Mouse (Mus musculus) kidney, postnatal 10 days (tissue): ENCODE data around the gene Lrrn4.

Experiments used
- DNase-seq: peaks from one replicate; pipeline ENCODE4 v3.0.0; 2021; ENCODE audit warnings: mixed read lengths

Lrrn4 gene

DNA sequence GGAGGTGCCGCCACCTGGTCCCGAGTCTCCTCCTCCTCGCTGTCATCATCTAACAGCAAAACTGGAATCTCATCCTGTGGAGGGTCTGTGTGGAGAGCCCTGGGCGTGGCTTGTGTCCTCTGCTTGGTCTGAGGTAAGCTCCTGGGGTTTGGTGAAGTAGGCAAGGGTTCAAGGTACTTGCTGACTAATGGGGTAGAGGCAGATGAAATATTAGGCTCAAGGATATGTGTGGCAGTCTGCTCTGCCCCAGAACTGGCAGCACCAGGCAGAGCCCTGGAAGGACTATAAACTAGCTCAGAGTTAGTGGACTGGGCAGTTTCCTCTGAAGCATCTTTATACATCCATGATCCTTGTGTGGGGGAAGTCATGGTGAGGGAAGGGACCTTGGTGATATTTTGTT lies 10.4 kb downstream of the Lrrn4 start:
- no peak for DNase-seq

DNA sequence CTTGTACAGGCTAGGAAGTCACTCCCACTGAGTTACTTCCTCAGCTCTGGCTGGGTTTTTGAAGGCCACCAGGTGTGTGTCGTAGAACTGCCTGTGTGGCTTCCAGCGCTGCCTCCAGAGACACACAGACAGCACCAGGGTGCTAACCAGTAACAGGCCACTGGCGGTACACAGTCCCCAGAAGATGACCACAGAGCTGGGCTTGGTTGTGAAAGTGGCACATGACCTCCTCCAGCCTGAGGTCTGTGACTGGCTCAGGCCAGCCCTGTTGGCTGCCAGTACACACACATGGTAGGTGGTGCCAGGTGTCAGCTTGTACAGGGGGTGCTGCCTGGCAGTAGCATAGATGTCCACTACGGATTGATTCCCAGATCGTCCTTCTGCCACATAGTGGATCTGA lies 11.0 kb downstream of the Lrrn4 start:
- DNase-seq = peak; percentile 10

DNA sequence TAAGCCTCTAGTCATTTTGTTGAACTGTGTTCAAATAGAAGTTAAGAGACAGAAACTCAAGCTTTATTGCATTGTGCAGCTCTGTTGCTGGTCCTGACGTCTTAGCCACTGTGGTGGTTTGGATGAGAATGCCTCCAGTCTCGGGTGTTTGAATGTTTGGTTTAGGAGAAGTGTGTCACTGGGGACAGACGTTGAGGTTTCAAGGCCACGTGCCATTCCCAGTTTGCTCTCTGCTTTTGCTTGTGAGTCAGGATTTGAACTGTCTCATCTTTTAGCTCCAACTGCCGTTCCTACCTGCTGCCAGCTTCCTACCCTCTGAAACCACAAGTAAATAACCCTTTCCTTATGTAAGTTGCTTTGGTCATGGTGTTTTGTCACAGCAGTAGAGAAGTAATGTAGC lies 13.2 kb downstream of the Lrrn4 start:
- no peak for DNase-seq

DNA sequence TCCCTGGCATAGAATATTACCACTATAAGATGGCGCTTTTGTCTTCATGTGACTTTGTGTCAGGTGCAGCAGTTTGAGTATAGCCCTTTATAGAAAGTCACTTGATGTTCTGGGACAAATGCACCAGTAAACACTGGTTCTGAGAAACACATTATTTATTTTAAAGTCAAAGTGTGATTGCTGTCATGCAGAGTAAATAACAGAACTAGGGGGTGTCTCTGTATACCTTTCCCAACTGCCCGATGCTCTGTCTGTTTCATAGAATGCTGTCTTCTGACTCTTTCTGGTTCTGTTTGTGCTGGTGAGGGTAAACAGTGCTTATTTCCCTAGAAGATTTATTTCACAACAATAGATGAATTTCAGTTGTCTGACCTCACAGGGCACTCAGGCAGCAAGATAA lies 17.4 kb downstream of the Lrrn4 start:
- no peak for DNase-seq

DNA sequence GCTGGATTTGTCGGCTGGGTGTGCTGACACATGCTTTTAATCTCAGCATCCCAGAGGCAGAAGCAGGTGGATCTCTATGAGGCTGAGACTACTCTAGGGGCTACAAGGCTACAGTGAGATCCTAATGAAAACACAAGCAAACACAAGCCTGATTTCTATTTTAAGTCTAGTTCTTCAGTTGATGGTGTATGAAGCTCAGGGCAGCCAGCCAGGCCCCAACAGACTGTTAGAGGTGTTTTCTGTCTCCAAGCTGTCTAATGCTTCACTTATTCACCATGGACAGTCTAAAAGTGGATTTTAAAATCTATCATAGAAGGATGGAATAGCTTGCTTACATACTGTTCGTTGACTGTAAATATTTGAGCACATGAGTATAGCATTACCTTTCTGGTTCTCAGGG lies 19.2 kb downstream of the Lrrn4 start:
- no peak for DNase-seq

DNA sequence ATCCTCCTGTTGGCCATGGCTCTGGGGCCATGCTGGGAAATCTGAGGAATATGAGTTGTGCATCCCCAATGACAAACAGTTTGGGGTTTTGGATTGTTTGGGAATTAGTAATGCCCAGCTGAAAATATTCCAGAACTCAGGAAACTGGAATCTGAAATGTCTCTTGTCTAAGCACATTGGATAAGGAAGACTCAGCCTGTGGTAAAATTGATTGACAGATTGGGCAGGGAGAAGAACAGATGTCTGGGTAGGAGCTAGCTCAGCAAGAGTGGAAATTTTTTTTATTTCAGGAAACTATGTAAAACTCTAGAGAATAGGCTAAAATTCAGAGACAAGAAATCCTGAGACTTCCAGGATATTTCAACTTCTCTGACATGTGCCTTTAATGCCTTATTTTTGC lies 20.3 kb downstream of the Lrrn4 start:
- DNase-seq = no peak

DNA sequence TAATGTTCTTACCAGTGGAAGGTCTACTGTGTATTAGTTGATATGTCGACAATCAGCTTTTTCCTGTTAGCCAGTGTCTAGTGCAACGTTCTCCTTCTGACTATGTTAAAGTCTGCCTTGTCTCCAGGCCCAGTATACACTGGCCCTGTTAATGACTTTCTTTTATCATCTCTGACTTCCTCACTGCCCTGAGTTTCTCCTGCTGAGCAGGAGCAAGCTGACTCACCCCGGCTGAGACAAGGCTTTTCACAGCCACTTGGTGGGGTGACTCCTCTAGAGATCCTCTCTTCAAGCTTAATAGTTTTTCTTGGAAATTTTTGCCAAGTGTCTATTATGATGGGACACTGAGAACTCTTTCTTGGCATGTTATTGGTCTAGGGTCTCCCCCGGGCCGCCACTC lies 24.4 kb downstream of the Lrrn4 start:
- no peak for DNase-seq

DNA sequence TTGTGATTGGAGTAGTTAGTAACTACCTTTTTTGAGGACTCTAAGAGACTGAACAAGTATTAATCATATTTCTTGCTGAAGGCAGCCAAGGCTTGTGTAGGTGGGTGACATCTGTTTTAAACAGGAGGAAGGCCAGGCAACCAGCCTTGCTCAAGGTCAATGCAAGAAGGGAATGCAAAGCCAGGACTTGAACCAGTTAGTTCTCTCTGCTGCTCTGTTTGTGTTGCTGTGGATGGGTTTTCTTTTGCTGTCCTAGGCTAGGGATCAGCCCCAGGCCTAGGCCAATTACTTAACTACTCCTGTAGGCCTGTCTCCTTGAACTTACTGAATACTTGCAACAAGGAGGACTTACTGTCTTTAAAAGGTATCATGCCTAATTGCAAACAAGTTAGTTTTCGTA lies 27.6 kb downstream of the Lrrn4 start:
- DNase-seq = no peak

DNA sequence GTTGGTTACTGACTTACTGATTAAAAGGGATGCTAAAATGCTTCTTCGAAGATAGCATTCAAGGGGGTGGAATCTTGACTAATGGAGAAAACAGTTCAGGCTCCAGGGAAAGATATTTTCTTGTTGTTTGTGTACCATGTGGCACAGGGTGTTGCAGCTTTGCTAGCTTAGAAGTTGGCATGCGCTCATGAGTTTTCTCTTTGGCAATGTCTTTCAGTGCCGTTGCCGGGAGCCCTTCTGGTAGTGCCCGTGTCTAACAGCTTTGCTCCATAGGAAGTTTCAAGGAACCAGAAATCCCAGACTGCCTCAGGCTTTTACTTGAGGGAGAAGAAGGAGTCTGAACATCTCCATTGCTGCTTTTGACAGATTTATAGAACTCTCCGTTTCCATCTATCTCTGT lies 31.6 kb downstream of the Lrrn4 start:
- DNase-seq = no peak

DNA sequence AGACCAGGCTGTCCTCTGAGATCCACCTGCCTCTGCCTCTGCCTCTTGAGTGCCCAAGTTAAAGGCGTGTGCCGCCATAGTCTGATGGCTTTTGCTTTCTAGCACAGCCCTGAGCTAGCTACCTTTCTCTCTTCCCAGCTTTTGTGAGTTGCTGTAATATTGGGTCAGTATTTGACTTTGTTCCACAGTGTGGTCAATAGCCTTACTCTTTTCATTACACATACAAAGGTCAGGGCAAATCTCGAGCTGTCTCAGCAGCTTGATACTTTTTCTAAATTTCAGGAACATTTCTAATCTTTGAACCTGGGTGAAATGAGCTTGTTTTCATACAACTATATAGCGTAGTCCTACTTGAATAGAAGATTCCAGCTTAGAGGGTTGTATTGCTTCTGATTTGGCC lies 32.3 kb downstream of the Lrrn4 start:
- no peak for DNase-seq

DNA sequence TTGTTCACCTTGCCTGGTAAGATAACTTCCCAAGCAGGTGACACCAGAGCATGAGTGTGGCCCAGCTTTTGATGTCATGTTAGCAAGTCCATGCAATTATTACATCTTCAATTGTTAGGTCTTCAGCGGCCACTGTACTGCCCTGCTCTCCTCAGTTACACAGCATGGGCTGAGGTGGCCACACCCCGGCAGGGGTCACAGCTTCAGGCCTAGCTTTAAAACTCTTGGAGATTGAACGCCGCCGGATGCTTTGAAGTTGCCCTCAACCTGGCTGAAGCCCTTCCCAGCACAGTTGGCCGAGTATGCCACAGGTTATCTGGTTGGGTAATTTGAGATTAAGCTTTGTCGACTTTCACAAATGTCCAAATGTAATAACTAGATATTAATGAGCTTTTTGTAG lies 33.1 kb downstream of the Lrrn4 start:
- peak; percentile 35 for DNase-seq

DNA sequence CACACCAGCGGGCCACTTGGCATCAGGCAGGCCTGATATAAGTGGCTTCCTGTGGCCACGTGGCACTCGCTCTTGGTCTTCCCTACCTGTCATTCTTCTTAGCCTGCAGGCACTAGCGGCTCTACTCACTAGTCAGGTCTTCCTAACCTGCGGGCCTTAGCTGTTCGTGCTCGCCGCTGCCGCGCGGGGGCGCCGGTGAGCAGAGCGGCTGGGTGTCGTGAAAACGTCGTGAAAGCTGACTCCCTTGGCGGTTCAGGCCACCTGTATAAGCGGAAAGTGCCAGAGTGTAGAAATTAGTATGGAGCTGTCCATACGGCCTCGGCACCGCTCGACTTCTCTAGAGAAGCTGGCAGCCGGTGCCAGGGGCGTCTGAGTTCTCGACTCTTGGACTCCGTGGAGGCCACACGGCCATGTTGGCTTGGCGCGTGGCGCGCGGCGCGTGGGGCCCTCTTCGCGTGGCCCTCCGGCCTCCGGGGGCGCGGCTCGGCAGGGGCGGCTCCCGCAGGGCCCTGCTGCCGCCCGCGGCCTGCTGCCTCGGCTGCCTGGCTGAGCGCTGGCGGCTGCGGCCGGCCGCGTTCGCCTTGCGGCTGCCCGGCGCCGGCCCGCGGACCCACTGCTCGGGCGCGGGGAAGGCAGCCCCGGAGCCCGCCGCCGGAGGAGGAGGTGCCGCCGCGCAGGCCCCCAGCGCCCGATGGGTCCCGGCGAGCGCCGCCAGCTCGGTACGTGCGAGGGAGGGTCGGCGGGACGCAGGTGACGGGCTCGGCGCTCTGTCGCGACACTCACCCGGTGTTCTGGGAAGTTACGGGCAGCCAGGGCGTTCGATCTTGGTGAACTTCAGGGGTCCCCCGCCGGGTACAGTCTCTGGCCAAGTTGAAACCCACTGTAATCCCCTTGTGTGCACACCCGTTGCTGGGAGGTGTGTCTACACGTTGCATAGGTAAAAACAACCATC lies 34.0 kb downstream of the Lrrn4 start, which contains the start of gene Crls1:
TSS of gene Crls1 (plus strand) at position 260 of the 952 bp plus-strand sequence.
- DNase-seq = peak; percentile 94

DNA sequence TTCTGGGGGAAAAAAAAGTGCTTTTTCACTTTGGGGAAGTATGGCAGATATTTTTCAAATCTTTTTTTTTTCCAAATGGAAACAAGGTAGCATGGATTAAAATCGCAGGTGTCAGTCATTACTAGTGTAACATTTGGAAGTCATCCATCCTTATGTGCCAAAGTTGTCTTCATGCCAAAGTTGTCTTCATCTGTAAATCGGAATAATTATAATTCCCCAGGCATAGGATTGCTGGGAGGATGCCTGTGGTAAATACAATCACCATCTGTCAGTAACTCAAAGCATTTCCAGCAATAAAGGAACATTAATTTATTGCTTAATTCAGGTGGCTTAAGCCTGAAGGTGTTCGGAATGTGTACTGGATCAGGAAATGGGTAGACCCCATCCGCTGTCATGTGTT lies 39.6 kb downstream of the Lrrn4 start:
- no peak for DNase-seq
